Mouse (Mus musculus) kidney, adult 10 weeks (tissue): ENCODE measurements around the gene Igflr1. TPM values are rescaled to one million over a fixed set of nuclear protein-coding genes. Genes with fewer than 3 reads are reported as not detected.

ENCODE experiments used
- polyA plus RNA-seq: library from polyadenylated mRNA; stranded (reverse); fragments of 350-450 nt; fragmentation: Illumina TruSeq; extraction: RNeasy Lipid Tissue Mini Kit (QIAGEN cat#74804); gene quantifications from one replicate; pipeline ENCODE4 v1.2.3, GENCODE M21; 2014; ENCODE audit warnings: low read depth, low replicate concordance

The Igflr1 gene
- polyA plus RNA-seq, result not detected

DNA sequence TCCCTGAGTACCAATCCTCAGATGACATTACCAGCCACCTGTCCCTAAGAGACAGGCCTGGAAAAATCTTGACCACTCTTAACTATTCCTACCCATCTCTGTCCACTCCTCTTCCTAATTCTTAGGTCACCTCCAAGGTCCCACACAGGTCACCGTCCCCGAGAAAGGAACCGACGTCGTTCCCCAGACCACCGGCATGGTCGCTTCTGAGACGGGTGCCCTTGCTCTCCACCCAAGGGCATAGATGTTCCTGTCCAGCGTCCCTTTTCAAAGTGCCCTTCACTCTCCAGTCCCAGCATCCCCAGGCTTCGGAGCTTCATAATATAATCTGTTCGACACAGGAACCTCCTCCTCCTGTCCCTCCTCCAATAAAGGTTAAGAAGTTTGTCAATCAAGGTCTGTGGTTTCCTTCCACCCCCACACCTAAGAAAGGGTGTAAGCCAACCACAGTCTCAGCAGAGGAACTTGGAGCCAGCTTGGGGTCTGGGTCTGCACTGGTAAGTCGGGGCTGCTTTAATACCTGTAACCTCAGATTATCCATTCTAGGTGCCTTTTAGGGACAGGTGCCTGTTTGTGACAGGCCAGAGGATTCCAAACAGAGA, at the start of gene Igflr1:
Igflr1 (plus strand) TSS at position 458 of the 602 bp plus-strand sequence.

DNA sequence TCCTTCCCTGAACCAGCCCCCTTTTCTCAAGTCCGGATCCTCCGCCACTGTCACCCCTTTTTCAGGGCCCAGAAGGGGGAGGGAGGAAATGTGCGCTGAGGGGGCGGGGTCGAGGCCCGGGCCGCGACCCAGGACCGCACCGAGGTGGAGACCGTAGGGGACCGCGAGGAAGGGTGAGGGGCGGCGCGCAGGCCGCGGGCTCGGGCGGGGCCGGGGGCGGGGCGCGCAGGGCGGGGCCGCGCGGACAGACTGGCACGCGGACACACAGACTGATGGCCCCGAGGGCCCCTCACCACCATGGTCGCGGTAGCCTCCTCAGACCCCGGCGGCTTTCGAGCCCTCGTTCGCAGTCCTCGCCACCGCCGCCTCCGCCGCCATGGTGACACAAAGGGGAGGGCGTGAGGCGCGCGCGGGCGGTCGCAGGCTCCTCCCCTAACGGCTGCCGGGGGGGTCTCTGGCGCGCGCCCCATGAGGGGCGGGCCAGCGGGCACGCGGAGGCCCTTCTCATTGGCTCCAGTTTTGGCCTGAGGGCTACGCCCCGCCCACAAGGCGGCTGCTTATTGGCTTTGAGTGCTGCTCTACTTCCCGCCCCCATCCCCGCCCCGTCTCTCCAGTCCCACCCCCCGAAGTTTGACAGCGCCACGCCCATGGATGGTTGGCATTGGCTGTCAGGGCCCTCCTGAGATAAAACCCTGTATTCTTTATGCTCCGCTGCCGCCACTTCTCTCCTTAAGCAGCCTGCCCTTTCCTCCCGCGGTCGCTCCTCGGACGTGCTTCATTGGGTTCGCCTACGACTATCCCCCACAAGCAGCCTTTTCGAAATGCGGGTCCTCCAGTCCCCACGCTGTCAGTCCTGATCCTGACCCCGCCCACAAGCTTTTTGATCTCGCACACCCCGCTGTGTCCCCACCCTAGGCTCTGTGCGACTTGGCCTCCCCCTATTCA, 30.3 kb upstream of the Igflr1 start, which contains the start of gene Arhgap33:
Arhgap33 (minus strand) TSS at position 428 of the 945 bp plus-strand sequence.

DNA sequence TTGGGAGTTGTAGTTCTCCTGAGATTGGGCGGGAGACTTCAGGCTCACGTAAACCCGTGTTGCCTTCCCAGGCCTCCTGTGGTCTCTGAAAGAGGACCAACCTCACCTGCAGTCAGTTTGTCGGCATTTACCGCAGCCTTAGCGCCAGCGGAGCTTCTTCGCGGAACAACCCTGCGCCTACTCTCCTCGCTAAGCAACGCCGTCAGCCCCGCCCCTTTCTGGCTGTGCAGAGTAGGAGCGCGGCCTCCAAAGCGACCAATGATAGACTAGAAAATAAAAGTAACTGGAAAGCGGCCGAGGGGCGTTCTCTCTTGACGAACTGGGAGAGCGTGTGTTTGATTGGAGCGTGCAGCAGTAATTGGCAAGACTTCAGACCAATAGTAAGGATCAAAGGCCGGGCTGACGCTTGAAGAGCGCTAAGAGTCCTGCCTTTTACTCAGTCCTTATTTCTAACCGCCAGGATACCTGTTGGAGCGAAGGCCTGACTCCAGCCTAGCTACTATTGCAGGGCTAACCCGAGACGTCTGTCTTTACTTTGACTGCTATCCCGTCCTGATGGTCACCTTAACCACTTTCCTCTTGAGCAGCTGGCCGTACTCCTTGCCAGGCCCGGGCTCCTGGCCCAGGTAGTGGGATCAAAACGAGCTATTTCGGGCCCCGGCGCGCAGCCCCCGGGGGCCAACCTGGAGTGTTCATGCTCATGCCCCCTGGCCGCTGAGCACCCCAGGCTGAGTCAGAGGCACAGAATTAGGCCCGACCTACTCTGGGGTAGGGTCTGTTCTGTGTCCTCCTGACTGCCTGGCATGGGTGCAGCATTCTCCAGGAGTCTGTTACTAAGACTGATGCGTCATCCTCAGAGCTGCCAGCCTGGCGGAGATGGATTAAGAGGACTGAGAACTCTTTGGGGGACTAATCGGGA, 12.9 kb upstream of the Igflr1 start, which contains the start of the genes Hspb6 and Proser3:
Hspb6 (plus strand) TSS at position 77 of the 919 bp plus-strand sequence.
Proser3 (minus strand) TSS at position 198 of the 919 bp plus-strand sequence.

DNA sequence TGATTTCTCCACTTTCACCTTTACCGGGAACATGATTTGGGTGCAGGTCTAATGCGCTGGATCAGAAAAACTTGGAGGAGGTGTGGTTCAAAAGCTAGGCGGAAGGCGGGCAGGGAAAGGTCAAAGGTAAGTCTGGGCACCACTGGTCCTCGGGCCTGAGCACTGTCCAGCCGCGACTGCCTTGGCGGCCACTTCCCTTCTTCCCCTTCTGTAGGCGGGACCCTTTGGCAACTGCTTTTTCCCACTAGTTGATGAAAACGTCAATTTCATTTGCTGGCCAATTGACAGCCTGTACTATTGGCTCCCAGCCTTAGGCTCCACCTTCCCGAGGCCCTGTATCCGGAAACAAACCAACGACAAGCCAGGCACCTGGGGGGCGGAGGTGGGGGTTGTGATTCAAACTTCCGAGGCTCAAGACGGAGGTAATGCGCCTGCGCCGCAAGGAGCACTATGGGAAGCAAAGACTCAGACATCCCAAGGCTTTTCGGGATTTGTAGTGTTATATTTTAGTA, 5.7 kb upstream of the Igflr1 start, which contains the start of gene Lin37:
Lin37 (minus strand) TSS at position 396 of the 512 bp plus-strand sequence.

DNA sequence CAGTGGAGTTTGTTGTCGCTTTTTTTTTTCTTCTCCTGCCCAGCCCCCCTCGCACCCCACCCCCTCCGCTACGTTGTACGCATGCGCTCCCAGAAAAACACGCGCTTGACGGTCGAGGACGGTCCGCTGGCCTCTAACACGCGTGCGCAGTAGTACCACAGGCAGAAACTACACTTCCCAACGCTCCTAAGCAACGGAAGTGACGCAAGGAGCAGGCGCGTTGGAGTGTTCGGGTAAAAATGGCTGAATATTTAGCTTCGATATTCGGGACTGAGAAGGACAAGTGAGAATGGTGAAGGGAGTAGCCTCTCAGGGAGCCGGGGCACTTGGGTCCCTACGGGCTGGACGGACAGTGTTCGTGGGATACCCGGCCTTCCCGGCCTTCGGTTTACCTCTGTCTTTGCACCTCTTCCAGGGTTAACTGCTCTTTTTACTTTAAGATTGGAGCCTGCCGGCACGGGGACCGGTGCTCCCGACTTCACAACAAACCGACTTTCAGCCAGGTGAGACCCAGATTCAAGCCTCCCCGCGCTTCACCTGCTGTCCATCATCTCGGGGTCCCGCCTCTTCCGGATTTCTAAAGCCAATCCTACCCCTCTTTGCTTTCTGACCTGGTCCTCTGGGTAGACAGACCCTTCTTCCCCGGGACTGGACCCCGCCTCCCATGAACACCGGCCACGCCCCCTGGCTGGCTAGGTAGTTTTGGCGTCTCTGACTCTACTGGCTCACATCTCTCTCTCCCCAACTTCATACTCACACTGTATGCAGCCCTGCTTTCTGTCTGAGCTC, 1.9 kb upstream of the Igflr1 start, which contains the start of the genes U2af1l4, Gm49396 and Psenen:
U2af1l4 (plus strand) TSS at position 185 of the 789 bp plus-strand sequence.
Gm49396 (plus strand) TSS at position 228 of the 789 bp plus-strand sequence.
Psenen (minus strand) TSS at position 511 of the 789 bp plus-strand sequence.

DNA sequence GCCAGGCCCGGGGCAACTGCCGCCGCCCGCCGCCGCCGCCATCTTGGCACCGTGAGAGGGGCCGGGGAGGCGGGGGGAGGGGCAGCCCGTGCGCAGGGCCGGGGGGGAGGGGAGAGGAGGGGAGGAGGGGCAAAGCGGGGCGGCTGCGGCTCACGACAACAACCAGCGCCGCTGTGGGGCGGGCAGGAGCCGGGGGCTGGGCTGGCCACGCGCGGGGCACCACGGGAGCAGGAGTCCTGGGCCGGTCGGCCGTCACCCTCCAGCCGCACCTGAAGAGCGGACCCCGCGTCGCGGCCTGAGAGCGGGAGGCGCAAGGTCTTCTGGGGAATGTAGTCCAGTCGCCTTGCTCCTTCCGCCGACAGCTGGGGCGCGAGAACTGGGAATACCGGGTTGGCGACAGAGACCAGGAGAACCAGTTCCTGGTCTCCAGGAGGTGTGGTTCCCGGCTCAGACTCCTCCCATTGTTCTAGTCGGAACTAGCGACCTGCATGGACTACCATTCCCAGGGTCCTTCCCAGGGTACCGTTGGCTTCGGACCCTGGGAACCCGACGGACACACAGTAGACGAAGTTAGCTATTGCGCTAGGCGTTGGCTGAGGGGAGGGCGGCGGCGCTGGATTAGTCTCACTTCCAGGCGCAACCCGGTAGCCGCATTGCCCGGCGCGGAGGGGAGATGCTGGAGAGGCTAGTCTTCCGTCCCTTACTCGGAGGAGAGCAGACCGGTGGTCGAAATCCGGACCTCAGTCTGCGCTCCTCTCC, 23.6 kb downstream of the Igflr1 start, which contains the start of gene Kmt2b:
Kmt2b (minus strand) TSS at position 51 of the 759 bp plus-strand sequence.

DNA sequence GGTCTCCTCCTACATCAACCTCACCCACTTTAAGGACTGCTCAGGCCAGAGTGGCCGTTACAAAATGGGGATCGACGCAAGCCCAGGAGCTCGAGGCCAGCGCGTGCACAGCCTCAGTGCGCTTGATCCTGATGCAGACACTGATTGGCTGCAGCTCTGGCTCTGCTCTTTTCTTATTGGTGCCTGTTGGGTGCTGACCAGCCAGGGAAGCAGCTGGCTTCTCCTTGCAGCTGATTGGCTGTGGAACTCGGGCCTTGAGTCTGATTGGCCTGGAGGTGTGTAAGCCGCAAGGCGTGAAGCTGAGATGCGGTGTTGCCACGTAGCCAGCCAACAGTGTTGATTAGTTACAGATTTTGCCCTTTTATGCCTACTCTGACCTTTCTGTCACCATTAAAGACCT, 33.6 kb downstream of the Igflr1 start, which contains the start of gene Zbtb32:
Zbtb32 (minus strand) TSS at position 124 of the 400 bp plus-strand sequence.

DNA sequence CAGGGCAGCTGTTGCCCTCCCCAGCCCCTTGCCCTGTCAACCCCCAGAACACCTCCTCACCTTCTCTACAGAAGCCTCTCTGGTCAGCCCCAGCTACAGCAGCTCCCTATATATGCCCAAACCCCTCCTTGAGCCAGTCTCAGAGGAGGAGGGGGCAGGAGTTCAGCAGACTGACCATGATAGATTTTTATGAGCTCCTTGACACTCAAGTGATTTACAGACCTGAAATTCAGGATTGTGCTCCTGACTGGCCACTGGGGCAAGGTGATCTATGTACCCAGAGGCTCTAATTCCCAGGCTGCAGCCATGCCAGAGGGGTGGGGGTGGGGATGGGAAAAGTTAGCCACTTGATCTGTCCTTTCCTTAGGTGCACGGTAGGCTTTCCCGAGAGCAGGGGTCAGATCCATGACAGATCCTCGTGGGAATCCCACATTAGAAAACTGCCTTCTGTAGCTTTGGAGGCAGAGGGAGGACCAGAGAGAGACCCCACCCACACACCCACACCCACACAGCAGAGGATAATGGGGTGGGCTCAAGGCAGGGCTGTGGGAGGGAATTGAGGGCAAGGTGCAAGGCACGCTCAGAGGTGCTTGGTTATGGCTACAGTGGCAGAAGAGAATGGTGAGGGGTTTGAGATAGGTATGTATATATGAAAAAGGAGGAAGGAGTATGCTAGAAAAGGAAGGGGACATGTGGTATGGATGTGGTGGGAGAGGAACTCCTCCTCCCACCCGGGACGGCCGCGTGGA, 47.6 kb downstream of the Igflr1 start, which contains the start of gene Upk1a:
Upk1a (minus strand) TSS at position 194 of the 749 bp plus-strand sequence.

Other genes with a start within 250 kb of the Igflr1 start
- gene E130208F15Rik, start 243.7 kb upstream of the Igflr1 start, polyA plus RNA-seq, result 1.4 TPM
- 5.7 TPM for gene Sdhaf1, start 241.5 kb upstream of the Igflr1 start, polyA plus RNA-seq
- 0.69 TPM for gene Lrfn3, start 202.7 kb upstream of the Igflr1 start, polyA plus RNA-seq
- 0.97 TPM for gene Tyrobp, start 151.7 kb upstream of the Igflr1 start, polyA plus RNA-seq
- gene Hcst, start 145.6 kb upstream of the Igflr1 start, polyA plus RNA-seq, result not detected
- gene Nfkbid, start 143.7 kb upstream of the Igflr1 start, polyA plus RNA-seq, result not detected
- gene Aplp1, start 119.9 kb upstream of the Igflr1 start, polyA plus RNA-seq, result 1.6 TPM
- not detected for gene Kirrel2, start 107.7 kb upstream of the Igflr1 start, polyA plus RNA-seq
- gene Nphs1, start 107.1 kb upstream of the Igflr1 start, polyA plus RNA-seq, result 3.5 TPM
- gene Prodh2, start 71.8 kb upstream of the Igflr1 start, polyA plus RNA-seq, result 2.5 TPM
- gene Arhgap33, start 30.4 kb upstream of the Igflr1 start, polyA plus RNA-seq, result 0.12 TPM
- 6.5 TPM for gene Hspb6, start 13.2 kb upstream of the Igflr1 start, polyA plus RNA-seq
- 0.81 TPM for gene Proser3, start 13.1 kb upstream of the Igflr1 start, polyA plus RNA-seq
- gene Lin37, start 5.6 kb upstream of the Igflr1 start, polyA plus RNA-seq, result not detected
- gene U2af1l4, start 2.1 kb upstream of the Igflr1 start, polyA plus RNA-seq, result 15.9 TPM
- 2.1 TPM for gene Gm49396, start 2.1 kb upstream of the Igflr1 start, polyA plus RNA-seq
- 24.8 TPM for gene Psenen, start 1.8 kb upstream of the Igflr1 start, polyA plus RNA-seq
- 2.1 TPM for gene Kmt2b, start 23.3 kb downstream of the Igflr1 start, polyA plus RNA-seq
- not detected for gene Zbtb32, start 33.5 kb downstream of the Igflr1 start, polyA plus RNA-seq
- not detected for gene Upk1a, start 47.4 kb downstream of the Igflr1 start, polyA plus RNA-seq
- gene Cox6b1, start 60.7 kb downstream of the Igflr1 start, polyA plus RNA-seq, result 1,773 TPM
- gene Etv2, start 70.4 kb downstream of the Igflr1 start, polyA plus RNA-seq, result not detected
- 0.40 TPM for gene Rbm42, start 84.9 kb downstream of the Igflr1 start, polyA plus RNA-seq
- gene Haus5, start 99.6 kb downstream of the Igflr1 start, polyA plus RNA-seq, result 1.5 TPM
- not detected for gene Pmis2, start 106.2 kb downstream of the Igflr1 start, polyA plus RNA-seq
- not detected for gene 2200002J24Rik, start 133.5 kb downstream of the Igflr1 start, polyA plus RNA-seq
- 6.0 TPM for gene Atp4a, start 146.8 kb downstream of the Igflr1 start, polyA plus RNA-seq
- gene Tmem147, start 164.1 kb downstream of the Igflr1 start, polyA plus RNA-seq, result 25.1 TPM
- gene Gapdhs, start 178.3 kb downstream of the Igflr1 start, polyA plus RNA-seq, result not detected
- 0.24 TPM for gene Sbsn, start 186.0 kb downstream of the Igflr1 start, polyA plus RNA-seq
- gene Dmkn, start 198.3 kb downstream of the Igflr1 start, polyA plus RNA-seq, result not detected
- not detected for gene Krtdap, start 222.5 kb downstream of the Igflr1 start, polyA plus RNA-seq